Mouse (Mus musculus): ENCODE data around the gene Sap30.

GRCm38 (mm10) chr8:57436437-57436796 is 51.2 kb downstream of the Sap30 start:
- TF ChIP-seq POLR2A (IDR thresholded peaks at IDR 0.05; ENCODE audit: borderline replicate concordance, insufficient read depth, low read length) (no peak), CTCF (IDR thresholded peaks at IDR 0.05; ENCODE audit: borderline replicate concordance, insufficient read depth, low read depth, low read length) (no peak)

Data from cerebellum, adult 2 months (tissue).